Mouse (Mus musculus) CH12.LX (cell line): Measurements from ENCODE around the gene Syne1. TPM values are rescaled to one million over a fixed set of nuclear protein-coding genes. Genes with fewer than 3 reads are reported as not detected.

Source experiments
- DNase-seq: peaks from one replicate; pipeline ENCODE4 v3.0.0-alpha.2; 2013; ENCODE audit errors: extremely low read depth
- H3K27ac ChIP-seq: 2 replicates; pipeline ENCODE4 v1.5.1; 2012; ENCODE audit warnings: low read depth, mild to moderate bottlenecking, control low read depth, moderate library complexity; ENCODE audit not compliant: insufficient read depth
- H3K27me3 ChIP-seq: replicated peaks from 2 replicates; pipeline ENCODE3; 2012; ENCODE audit warnings: inconsistent platforms
- H3K36me3 ChIP-seq, 2 experiments: replicated peaks in 1 of 2; 2 replicates each; pipeline versions ENCODE3 to v1.6.1; 2012; ENCODE audit warnings: inconsistent platforms in 1 of 2, low read length in 1 of 2, mild to moderate bottlenecking in 1 of 2, mixed read lengths in 1 of 2, moderate library complexity in 1 of 2; ENCODE audit not compliant: control insufficient read depth in 1 of 2, insufficient read depth in 1 of 2
- H3K4me1 ChIP-seq, 2 experiments: 2 replicates each; pipeline ENCODE4 v1.6.1; 2012; ENCODE audit warnings: inconsistent platforms in 1 of 2, moderate library complexity in 1 of 2; ENCODE audit not compliant: insufficient read depth in 2 of 2, control insufficient read depth in 1 of 2
- H3K4me2 ChIP-seq: 2 replicates; pipeline ENCODE4 v1.6.1; 2012; ENCODE audit warnings: low read depth, mild to moderate bottlenecking, control low read depth; ENCODE audit not compliant: poor library complexity, insufficient read depth, severe bottlenecking
- H3K4me3 ChIP-seq, 3 experiments: fragments of 150-350 bp in 1 of 3; sonication (generic) in 1 of 3; replicated peaks in 1 of 3; 2 replicates each; pipeline versions ENCODE3 to v1.5.1; 2011 to 2012; ENCODE audit warnings: low read depth in 2 of 3, low read length in 2 of 3, mild to moderate bottlenecking in 2 of 3, moderate library complexity in 2 of 3, control low read depth in 1 of 3, improper control_type of control experiment in 1 of 3, inconsistent platforms in 1 of 3, mixed read lengths in 1 of 3; ENCODE audit not compliant: poor library complexity in 1 of 3
- H3K79me2 ChIP-seq: replicated peaks from 2 replicates; pipeline ENCODE4 v1.6.1; 2012; ENCODE audit warnings: mild to moderate bottlenecking, moderate library complexity; ENCODE audit not compliant: control insufficient read depth, poor library complexity, insufficient read depth, severe bottlenecking; ENCODE audit errors: extremely low read depth
- H3K9ac ChIP-seq: 2 replicates; pipeline ENCODE4 v1.6.1; 2012; ENCODE audit warnings: low read depth, mild to moderate bottlenecking, control low read depth, moderate library complexity; ENCODE audit not compliant: insufficient read depth
- H3K9me3 ChIP-seq: replicated peaks from 2 replicates; pipeline ENCODE3; 2012; ENCODE audit warnings: low read length, inconsistent platforms, mixed read lengths
- CTCF ChIP-seq, 2 experiments: IDR thresholded peaks in 1 of 2; conservative IDR thresholded peaks in 1 of 2; 2 replicates each; pipeline ENCODE4 v1.5.1; 2011 to 2012; ENCODE audit warnings: low read depth in 2 of 2, low read length in 2 of 2, improper control_type of control experiment in 1 of 2, inconsistent platforms in 1 of 2, mild to moderate bottlenecking in 1 of 2, moderate library complexity in 1 of 2
- ELF1 ChIP-seq: IDR thresholded peaks from 2 replicates; pipeline ENCODE4 v1.6.1; 2014; ENCODE audit warnings: low read depth, mild to moderate bottlenecking, inconsistent platforms, low read length, improper control_type of control experiment
- EP300 ChIP-seq: IDR thresholded peaks from 2 replicates; pipeline ENCODE4 v1.6.1; 2011; ENCODE audit warnings: low read length, improper control_type of control experiment
- ETS1 ChIP-seq: conservative IDR thresholded peaks from 2 replicates; pipeline ENCODE4 v1.6.1; 2012; ENCODE audit warnings: low read depth, mild to moderate bottlenecking, inconsistent platforms, low read length, improper control_type of control experiment, moderate library complexity
- HCFC1 ChIP-seq: IDR thresholded peaks from 2 replicates; pipeline ENCODE4 v1.6.1; 2012; ENCODE audit warnings: low read depth, mild to moderate bottlenecking, inconsistent platforms, low read length, improper control_type of control experiment
- IRF4 ChIP-seq: IDR thresholded peaks from 2 replicates; pipeline ENCODE4 v1.6.1; 2014; ENCODE audit warnings: low read depth, mild to moderate bottlenecking, inconsistent platforms, low read length, improper control_type of control experiment
- JUND ChIP-seq: conservative IDR thresholded peaks from 2 replicates; pipeline ENCODE4 v1.6.1; 2011; ENCODE audit warnings: low read depth, low read length, improper control_type of control experiment
- KAT2A ChIP-seq: IDR thresholded peaks from 2 replicates; pipeline ENCODE4 v1.6.1; 2012; ENCODE audit warnings: low read length, improper control_type of control experiment, inconsistent platforms; ENCODE audit not compliant: insufficient replicate concordance
- MAFK ChIP-seq: IDR thresholded peaks from 2 replicates; pipeline ENCODE4 v1.6.1; 2011; ENCODE audit warnings: low read length, improper control_type of control experiment; ENCODE audit not compliant: insufficient replicate concordance
- MAX ChIP-seq: IDR thresholded peaks from 2 replicates; pipeline ENCODE4 v1.6.1; 2011; ENCODE audit warnings: low read length, improper control_type of control experiment
- MEF2A ChIP-seq: IDR thresholded peaks from 2 replicates; pipeline ENCODE4 v1.6.1; 2014; ENCODE audit warnings: low read depth, mild to moderate bottlenecking, inconsistent platforms, low read length, improper control_type of control experiment, borderline replicate concordance
- MYC ChIP-seq: IDR thresholded peaks from 2 replicates; pipeline ENCODE4 v1.6.1; 2011; ENCODE audit warnings: low read depth, mild to moderate bottlenecking, improper control_type of control experiment, low read length
- NELFE ChIP-seq: IDR thresholded peaks from 2 replicates; pipeline ENCODE4 v1.6.1; 2011; ENCODE audit warnings: low read depth, low read length, improper control_type of control experiment
- NRF1 ChIP-seq: IDR thresholded peaks from 2 replicates; pipeline ENCODE4 v1.6.1; 2014; ENCODE audit warnings: low read depth, mild to moderate bottlenecking, inconsistent platforms, low read length, improper control_type of control experiment, moderate library complexity
- POLR2AphosphoS2 ChIP-seq: IDR thresholded peaks from 2 replicates; pipeline ENCODE4 v1.6.1; 2011; ENCODE audit warnings: low read depth, low read length, improper control_type of control experiment
- RAD21 ChIP-seq: IDR thresholded peaks from 2 replicates; pipeline ENCODE4 v1.6.1; 2011; ENCODE audit warnings: low read depth, mild to moderate bottlenecking, low read length, improper control_type of control experiment, moderate library complexity
- RCOR1 ChIP-seq: conservative IDR thresholded peaks from 2 replicates; pipeline ENCODE4 v1.6.1; 2012; ENCODE audit warnings: low read depth, mild to moderate bottlenecking, inconsistent platforms, low read length, improper control_type of control experiment
- SIN3A ChIP-seq: IDR thresholded peaks from 2 replicates; pipeline ENCODE4 v1.6.1; 2012; ENCODE audit warnings: low read length, improper control_type of control experiment, inconsistent platforms
- SMC3 ChIP-seq: IDR thresholded peaks from 2 replicates; pipeline ENCODE4 v1.6.1; 2011; ENCODE audit warnings: low read depth, low read length, improper control_type of control experiment
- TCF12 ChIP-seq: IDR thresholded peaks from 2 replicates; pipeline ENCODE4 v1.6.1; 2014; ENCODE audit warnings: low read depth, mild to moderate bottlenecking, inconsistent platforms, low read length, improper control_type of control experiment
- UBTF ChIP-seq: IDR thresholded peaks from 2 replicates; pipeline ENCODE4 v1.6.1; 2012; ENCODE audit warnings: low read depth, mild to moderate bottlenecking, inconsistent platforms, low read length, improper control_type of control experiment, moderate library complexity
- ZC3H11A ChIP-seq: IDR thresholded peaks from 2 replicates; pipeline ENCODE4 v1.6.1; 2012; ENCODE audit warnings: low read depth, mild to moderate bottlenecking, inconsistent platforms, low read length, improper control_type of control experiment
- ZNF384 ChIP-seq: IDR thresholded peaks from 2 replicates; pipeline ENCODE4 v1.6.1; 2012; ENCODE audit warnings: low read depth, low read length, improper control_type of control experiment, inconsistent platforms
- dilution Hi-C: fragments of 300-500 bp; cut with MboI; formaldehyde crosslinking; loops from 2 replicates; pipeline ENCODE4 v1.14.3; 2020; ENCODE audit warnings: low sequenced_read_pairs; ENCODE audit not compliant: extremely low pct_unique_long_range_greater_than_20kb, extremely low pct_ligation_motif_present
- in situ Hi-C: fragments of 300-500 bp; cut with MboI; formaldehyde crosslinking; loops from 3 replicates; pipeline ENCODE4 v1.14.3; 2019; ENCODE audit warnings: low sequenced_read_pairs, low pct_ligation_motif_present, low pct_unique_long_range_greater_than_20kb, mixed read lengths
- polyA plus RNA-seq: library from polyadenylated mRNA; unstranded; fragments of >175 nt; gene quantifications from 2 replicates; pipeline ENCODE4 v1.2.1, GENCODE M21; 2012; ENCODE audit warnings: low read depth; ENCODE audit not compliant: insufficient read length
- total RNA-seq, 2 experiments: library from RNA; depleted of rRNA; stranded (reverse); fragments of 300-350 nt in 1 of 2; fragments of >200 nt in 1 of 2; gene quantifications; 2 replicates each; pipeline ENCODE4 v1.2.3; 2012 to 2014

Syne1 gene
- total and polyA plus RNA-seq, 3 experiments, result 3.1 to 7.6 (median 3.6) TPM

- in situ Hi-C loops (no loop called here), dilution Hi-C loops (no loop called here)
- TF ChIP-seq TCF12 (no peak), CTCF (conservative IDR thresholded peaks at IDR 0.05 in 1 of 2, IDR thresholded peaks at IDR 0.05 in 1 of 2; ENCODE audit: low read depth in 2 of 2, low read length in 2 of 2) (peak; percentile 35 to 92; a peak in 3 of 4 replicates), SMC3 (peak; percentile 79), ETS1 (no peak), MAX (no peak), JUND (no peak), ZNF384 (no peak), MAFK (no peak), UBTF (no peak), MYC (0 out of 2 replicates have a peak, but pooled peaks have one; percentile 24), MEF2A (no peak), ELF1 (peak; percentile 57), SIN3A (no peak), HCFC1 (no peak), RCOR1 (no peak), NELFE (no peak; the same call in 1 of the 2 replicates), KAT2A (no peak), POLR2AphosphoS2 (no peak), ZC3H11A (peak; percentile 36; the same call in 1 of the 2 replicates), NRF1 (no peak), RAD21 (peak; percentile 90), EP300 (no peak), IRF4 (no peak)
- peak; percentile 38 for DNase-seq
- H3K79me2 ChIP-seq, result no peaks in the 10 kb centered on the region
- no peak overlapping the region for H3K9ac ChIP-seq
- H3K4me1 ChIP-seq, result peaks cover 0 to 5% of the 10 kb centered on the region in 2 experiments; a peak in 1 of 4 replicates
- peaks cover 2% of the 10 kb centered on the region for H3K9me3 ChIP-seq
- H3K4me2 ChIP-seq, result no peak overlapping the region
- H3K36me3 ChIP-seq, result no peaks in the 10 kb centered on the region
- no peak overlapping the region for H3K27ac ChIP-seq
- no peak overlapping the region for H3K4me3 ChIP-seq
- no peaks in the 10 kb centered on the region for H3K27me3 ChIP-seq
These were observed 3.7 kb upstream of the Syne1 start for GRCm38 (mm10) chr10:5554941-5555340.
